Mouse (Mus musculus) cortical plate, adult 2 months (tissue): ENCODE data around the gene Fars2.

ENCODE experiments used
- CTCF ChIP-seq: fragments of 200-500 bp; IDR thresholded peaks from 2 replicates; pipeline ENCODE4 v1.5.1; 2011; ENCODE audit warnings: mild to moderate bottlenecking, control low read depth, low read length; ENCODE audit not compliant: insufficient read depth; ENCODE audit errors: extremely low read depth
- POLR2A ChIP-seq: fragments of 200-500 bp; IDR thresholded peaks from 2 replicates; pipeline ENCODE4 v1.6.1; 2011; ENCODE audit warnings: mild to moderate bottlenecking, low read length, control low read depth; ENCODE audit not compliant: insufficient read depth; ENCODE audit errors: extremely low read depth

DNA sequence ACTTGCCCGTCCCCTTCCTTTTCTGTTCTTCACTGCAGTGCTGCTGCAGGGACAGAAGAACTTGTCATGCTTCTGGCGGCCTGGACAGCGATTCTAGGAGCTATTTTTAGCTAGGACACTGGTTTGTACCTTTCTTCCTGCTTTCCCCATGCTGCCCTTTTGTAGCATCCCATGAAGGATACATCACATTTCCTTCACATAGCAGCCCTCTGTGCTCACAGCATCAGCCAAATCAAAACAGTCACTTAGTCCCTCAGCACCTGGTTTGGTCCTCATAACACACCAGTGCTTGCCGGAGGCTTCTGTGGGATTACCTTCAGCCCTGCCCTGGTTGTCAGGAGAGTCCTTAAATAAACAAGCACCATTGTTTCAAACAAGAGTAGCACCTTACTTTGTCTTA is 299.3 kb downstream of the Fars2 start:
- TF ChIP-seq POLR2A (no peak), CTCF (no peak)
